Mouse (Mus musculus): ENCODE data around the gene Gjd2.

Gjd2 gene

GRCm38 (mm10) chr2:114012749-114013211 lies 639 bp downstream of the Gjd2 start:
- no peak for DNase-seq (ENCODE audit: low read depth, low spot score)

DNA sequence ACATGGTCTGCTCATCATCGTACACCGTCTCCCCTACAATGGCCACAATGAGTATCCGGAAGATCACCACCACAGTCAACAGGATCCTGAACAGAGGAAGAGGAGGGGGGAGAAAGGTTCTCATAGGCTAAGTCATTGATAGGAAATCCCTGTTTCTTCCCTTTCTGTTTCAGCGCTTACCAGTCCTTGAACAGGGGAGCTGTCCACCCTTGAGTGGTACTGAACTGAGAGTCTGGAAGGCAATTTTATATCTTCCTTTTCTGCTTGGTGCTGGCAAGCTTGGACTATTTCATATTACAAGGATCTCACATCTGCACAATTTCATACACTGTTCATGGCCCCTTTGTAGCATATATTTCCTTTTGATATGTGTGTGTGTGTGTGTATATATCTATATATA lies 1.6 kb downstream of the Gjd2 start:
- peak; percentile 61 for DNase-seq (ENCODE audit: low read depth, low spot score)

- DNase-seq (ENCODE audit: low read depth, low spot score), result no peak
These were observed 5.1 kb downstream of the Gjd2 start for GRCm38 (mm10) chr2:114008321-114008720.

GRCm38 (mm10) chr2:113997484-113997883 lies 15.9 kb downstream of the Gjd2 start:
- DNase-seq (ENCODE audit: low read depth, low spot score), result no peak

- DNase-seq (ENCODE audit: low read depth, low spot score), result no peak
These were observed 16.5 kb downstream of the Gjd2 start for GRCm38 (mm10) chr2:113996930-113997329.

DNA sequence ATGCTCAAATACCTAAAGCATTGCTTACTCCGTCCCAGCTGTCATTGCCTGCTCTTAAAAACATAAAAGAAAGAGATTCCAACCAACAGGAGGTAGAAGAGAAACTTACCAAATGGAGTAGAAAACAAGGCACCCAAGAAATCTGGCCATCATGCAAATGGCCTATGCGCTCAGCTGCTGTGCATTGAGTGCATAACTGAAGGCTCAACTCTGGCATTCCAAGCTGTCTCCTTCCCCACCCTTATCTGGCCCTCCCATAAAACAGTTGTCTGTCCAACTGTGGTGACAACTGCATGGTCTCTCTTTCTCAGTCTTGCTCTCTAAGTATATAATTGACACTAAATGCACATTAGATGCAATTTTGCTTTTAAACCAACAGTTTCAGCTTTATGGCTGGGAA lies 28.5 kb downstream of the Gjd2 start:
- no peak for DNase-seq (ENCODE audit: low read depth, low spot score)

GRCm38 (mm10) chr2:113980664-113981063 lies 32.8 kb downstream of the Gjd2 start:
- DNase-seq (ENCODE audit: low read depth, low spot score), result no peak

- no peak for DNase-seq (ENCODE audit: low read depth, low spot score)
These were observed 35.2 kb downstream of the Gjd2 start for GRCm38 (mm10) chr2:113978151-113978771.

DNA sequence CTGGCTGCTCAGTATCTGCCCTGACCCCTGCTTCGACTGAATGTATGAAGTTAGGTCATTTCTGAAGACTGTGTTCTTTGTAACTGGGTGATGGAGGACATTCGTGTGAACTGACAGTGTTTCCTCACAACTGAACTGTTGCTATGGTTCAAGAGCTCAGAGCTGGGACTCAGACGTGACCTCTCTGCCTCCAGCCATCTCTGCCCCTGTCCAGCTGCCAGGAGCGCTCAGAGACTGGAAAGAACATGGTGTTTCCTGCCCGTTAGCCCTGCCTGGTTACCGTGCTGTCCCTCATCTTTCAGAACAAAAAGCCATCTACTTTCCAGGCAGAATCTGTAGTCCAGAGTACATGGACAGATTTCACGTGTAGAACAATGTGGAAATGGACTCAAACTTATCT lies 39.5 kb downstream of the Gjd2 start:
- no peak for DNase-seq (ENCODE audit: low read depth, low spot score)

GRCm38 (mm10) chr2:113966421-113966820 lies 47.0 kb downstream of the Gjd2 start:
- no peak for DNase-seq (ENCODE audit: low read depth, low spot score)

All from embryo, embryonic 11.5 days (tissue).